Mouse (Mus musculus) midbrain, embryonic 16.5 days (tissue): ENCODE measurements around the gene Lin37. TPM values are rescaled to one million over a fixed set of nuclear protein-coding genes. Genes with fewer than 3 reads are reported as not detected.

Source experiments
- ATAC-seq: fragments of 200-750 bp; cut with Nextera tagmentation; 2 replicates; pipeline ENCODE4 v1.8.0; 2017; ENCODE audit warnings: moderate TSS enrichment
- H3K27ac ChIP-seq: fragments of 300-500 bp; sonication (generic); 2 replicates; pipeline ENCODE4 v1.5.1; 2014; ENCODE audit warnings: mild to moderate bottlenecking, low read length, mixed read lengths
- H3K27me3 ChIP-seq: fragments of 300-500 bp; sonication (generic); 2 replicates; pipeline ENCODE4 v1.6.1; 2014; ENCODE audit warnings: low read depth, low read length, mixed read lengths; ENCODE audit not compliant: control insufficient read depth, insufficient read depth
- H3K36me3 ChIP-seq: fragments of 300-500 bp; sonication (generic); 2 replicates; pipeline ENCODE4 v1.6.1; 2014; ENCODE audit warnings: mild to moderate bottlenecking, low read length, moderate library complexity, mixed read lengths; ENCODE audit not compliant: control insufficient read depth, insufficient read depth
- H3K4me1 ChIP-seq: fragments of 300-500 bp; sonication (generic); 2 replicates; pipeline ENCODE4 v1.6.1; 2014; ENCODE audit warnings: mild to moderate bottlenecking, low read length, mixed read lengths; ENCODE audit not compliant: control insufficient read depth, insufficient read depth
- H3K4me2 ChIP-seq: fragments of 300-500 bp; sonication (generic); 2 replicates; pipeline ENCODE4 v1.6.1; 2014; ENCODE audit warnings: mild to moderate bottlenecking, low read length, mixed read lengths
- H3K4me3 ChIP-seq: fragments of 300-500 bp; sonication (generic); 2 replicates; pipeline ENCODE4 v1.5.1; 2014; ENCODE audit warnings: low read depth, mild to moderate bottlenecking, low read length, moderate library complexity, mixed read lengths
- H3K9ac ChIP-seq: fragments of 300-500 bp; sonication (generic); 2 replicates; pipeline ENCODE4 v1.6.1; 2014; ENCODE audit warnings: low read depth, low read length, mixed read lengths
- H3K9me3 ChIP-seq: fragments of 300-500 bp; sonication (generic); replicated peaks from 2 replicates; pipeline ENCODE4 v1.6.1; 2014; ENCODE audit warnings: mild to moderate bottlenecking, low read length, mixed read lengths; ENCODE audit not compliant: control insufficient read depth, poor library complexity, severe bottlenecking
- WGBS: fragments of 180-500 bp; shearing (Covaris S2); extraction: QIAGEN DNeasy Blood & Tissue Kit; methylation state at CpG from one replicate; pipeline ENCODE4 v1.1.7; 2014; 5-methylcytosine and 5-hydroxymethylcytosine counted together
- polyA plus RNA-seq: library from polyadenylated mRNA; unstranded; fragments of >200 nt; fragmentation: Nextera tagmentation; extraction: Ambion mirVana; gene quantifications from 2 replicates; pipeline ENCODE4 v1.2.1, GENCODE M21; 2015

Lin37 gene
- polyA plus RNA-seq, 1 experiment from 2014 or later = 52.1 TPM

GRCm38 (mm10) chr7:30588676-30589434 lies 29.2 kb upstream of the Lin37 start, which contains the start of gene Kmt2b:
Kmt2b (minus strand) TSS chr7:30588726.
- Histone ChIP-seq H3K9ac (peak within 1 kb of the TSS; percentile 94), H3K27me3 (no peaks in the 10 kb centered on the region), H3K4me3 (peak within 1 kb of the TSS; percentile 94), H3K27ac (peak within 1 kb of the TSS; percentile 93), H3K4me2 (peak within 1 kb of the TSS; percentile 94), H3K4me1 (peaks cover 16% of the 10 kb centered on the region), H3K36me3 (peaks cover 19% of the 10 kb centered on the region; the same call in 1 of the 2 replicates), H3K9me3 (no peaks in the 10 kb centered on the region)
- ATAC-seq = peak; percentile 96
- 0% methylated on average over 53 of the region's 68 CpGs for WGBS

GRCm38 (mm10) chr7:30587842-30588667 lies 28.4 kb upstream of the Lin37 start:
- Histone ChIP-seq H3K4me2 (peak overlapping the region; percentile 94), H3K9ac (peak overlapping the region; percentile 94), H3K4me3 (peak overlapping the region; percentile 94), H3K27me3 (no peaks in the 10 kb centered on the region), H3K27ac (peak overlapping the region; percentile 93), H3K9me3 (no peaks in the 10 kb centered on the region), H3K4me1 (peaks cover 16% of the 10 kb centered on the region), H3K36me3 (peaks cover 27% of the 10 kb centered on the region; the same call in 1 of the 2 replicates)
- 1% methylated on average over 41 of the region's 67 CpGs for WGBS
- peak; percentile 44 for ATAC-seq

GRCm38 (mm10) chr7:30586455-30587020 lies 26.9 kb upstream of the Lin37 start:
- WGBS = 88% methylated on average over 28 of the region's 28 CpGs

GRCm38 (mm10) chr7:30585170-30585569 lies 25.5 kb upstream of the Lin37 start:
- H3K4me3 ChIP-seq = no peak overlapping the region
- H3K27ac ChIP-seq = no peak overlapping the region
- peaks cover 49% of the 10 kb centered on the region for H3K36me3 ChIP-seq
- no peak overlapping the region for H3K4me2 ChIP-seq
- no peak for ATAC-seq
- 92% methylated on average over 7 of the region's 7 CpGs for WGBS
- no peaks in the 10 kb centered on the region for H3K27me3 ChIP-seq
- no peak overlapping the region for H3K9ac ChIP-seq
- no peaks in the 10 kb centered on the region for H3K9me3 ChIP-seq
- H3K4me1 ChIP-seq = peaks cover 16% of the 10 kb centered on the region

More at GRCm38 (mm10) chr7:30586455-30587020, 26.9 kb upstream of the Lin37 start:
- no peak for ATAC-seq
- peaks cover 16% of the 10 kb centered on the region for H3K4me1 ChIP-seq
- no peak overlapping the region for H3K4me3 ChIP-seq
- H3K36me3 ChIP-seq = peaks cover 40% of the 10 kb centered on the region
- no peak overlapping the region for H3K27ac ChIP-seq
- H3K27me3 ChIP-seq = no peaks in the 10 kb centered on the region
- H3K9me3 ChIP-seq = no peaks in the 10 kb centered on the region
- H3K4me2 ChIP-seq = peak overlapping the region; percentile 94; the same call in 1 of the 2 replicates
- no peak overlapping the region for H3K9ac ChIP-seq

GRCm38 (mm10) chr7:30584339-30584738 lies 24.7 kb upstream of the Lin37 start:
- H3K27me3 ChIP-seq = no peaks in the 10 kb centered on the region
- no peak overlapping the region for H3K27ac ChIP-seq
- no peak for ATAC-seq
- no peaks in the 10 kb centered on the region for H3K9me3 ChIP-seq
- H3K4me2 ChIP-seq = no peak overlapping the region
- WGBS = 94% methylated on average over 10 of the region's 10 CpGs
- H3K9ac ChIP-seq = no peak overlapping the region
- peaks cover 57% of the 10 kb centered on the region for H3K36me3 ChIP-seq
- H3K4me1 ChIP-seq = peaks cover 11% of the 10 kb centered on the region
- H3K4me3 ChIP-seq = no peak overlapping the region

GRCm38 (mm10) chr7:30581547-30581946 lies 21.9 kb upstream of the Lin37 start:
- ATAC-seq = no peak
- 95% methylated on average over 16 of the region's 16 CpGs for WGBS
- no peak overlapping the region for H3K4me3 ChIP-seq

GRCm38 (mm10) chr7:30579950-30580349 lies 20.3 kb upstream of the Lin37 start:
- 96% methylated on average over 8 of the region's 8 CpGs for WGBS
- H3K27me3 ChIP-seq = no peaks in the 10 kb centered on the region
- ATAC-seq = no peak
- H3K9ac ChIP-seq = no peak overlapping the region
- no peaks in the 10 kb centered on the region for H3K4me1 ChIP-seq
- no peak overlapping the region for H3K27ac ChIP-seq
- H3K36me3 ChIP-seq = peaks cover 88% of the 10 kb centered on the region
- no peak overlapping the region for H3K4me2 ChIP-seq
- no peaks in the 10 kb centered on the region for H3K9me3 ChIP-seq
- H3K4me3 ChIP-seq = no peak overlapping the region

More at GRCm38 (mm10) chr7:30581547-30581946, 21.9 kb upstream of the Lin37 start:
- Histone ChIP-seq H3K9ac (no peak overlapping the region), H3K4me2 (no peak overlapping the region), H3K9me3 (no peaks in the 10 kb centered on the region), H3K27ac (no peak overlapping the region), H3K4me1 (no peaks in the 10 kb centered on the region), H3K27me3 (no peaks in the 10 kb centered on the region), H3K36me3 (peaks cover 81% of the 10 kb centered on the region)

- no peak overlapping the region for H3K9ac ChIP-seq
- no peak overlapping the region for H3K27ac ChIP-seq
- no peaks in the 10 kb centered on the region for H3K27me3 ChIP-seq
- ATAC-seq = no peak
- no peak overlapping the region for H3K4me3 ChIP-seq
- no peaks in the 10 kb centered on the region for H3K9me3 ChIP-seq
- WGBS = 85% methylated on average over 2 of the region's 2 CpGs
- H3K4me2 ChIP-seq = no peak overlapping the region
- H3K4me1 ChIP-seq = no peaks in the 10 kb centered on the region
- peaks cover 74% of the 10 kb centered on the region for H3K36me3 ChIP-seq
Observed at GRCm38 (mm10) chr7:30572969-30573368, 13.3 kb upstream of the Lin37 start.
